Mouse (Mus musculus) megakaryocyte, embryonic 14.5 days (primary cell): ENCODE data around the gene Pafah1b2. TPM values are rescaled to one million over a fixed set of nuclear protein-coding genes. Genes with fewer than 3 reads are reported as not detected.

Source experiments
- H3K27me3 ChIP-seq: replicated peaks from 2 replicates; pipeline ENCODE3; 2012; ENCODE audit warnings: inconsistent platforms
- H3K36me3 ChIP-seq: replicated peaks from 2 replicates; pipeline ENCODE3; 2012; ENCODE audit warnings: low read length, inconsistent platforms, mixed read lengths
- H3K4me1 ChIP-seq: 2 replicates; pipeline ENCODE4 v1.6.1; 2012; ENCODE audit warnings: inconsistent platforms
- H3K4me3 ChIP-seq: replicated peaks from 2 replicates; pipeline ENCODE3; 2012; ENCODE audit warnings: moderate library complexity, mild to moderate bottlenecking, inconsistent platforms
- H3K9me3 ChIP-seq: 2 replicates; pipeline ENCODE4 v1.6.1; 2012; ENCODE audit warnings: inconsistent platforms
- FLI1 ChIP-seq: IDR thresholded peaks from 2 replicates; pipeline ENCODE4 v1.6.1; 2012; ENCODE audit warnings: low read length, inconsistent platforms, mixed read lengths
- GATA1 ChIP-seq: IDR thresholded peaks from 3 replicates; pipeline ENCODE4 v1.6.1; 2012; ENCODE audit warnings: mixed read lengths, low read length, inconsistent platforms, borderline replicate concordance
- polyA plus RNA-seq: library from polyadenylated mRNA; stranded (reverse); fragments of >175 nt; gene quantifications from 2 replicates; pipeline ENCODE4 v1.2.3, GENCODE M21; 2012; ENCODE audit warnings: low replicate concordance; ENCODE audit not compliant: insufficient read depth

The Pafah1b2 gene
- polyA plus RNA-seq: 17.5 and 72.4 TPM in 2 replicates

GRCm38 (mm10) chr9:46012091-46013008, at the start of gene Pafah1b2, which contains the start of gene Sik3:
Pafah1b2 (minus strand) TSS chr9:46012690.
Sik3 (plus strand) TSS chr9:46012820.
- Histone ChIP-seq H3K4me3 (peak within 1 kb of the TSS; percentile 99), H3K9me3 (no peaks in the 10 kb centered on the region), H3K27me3 (no peaks in the 10 kb centered on the region), H3K36me3 (peaks cover 11% of the 10 kb centered on the region), H3K4me1 (peaks cover 70% of the 10 kb centered on the region)
- no peak for TF ChIP-seq FLI1
- no peak for TF ChIP-seq GATA1

- TF ChIP-seq GATA1 (no peak), FLI1 (no peak)
- Histone ChIP-seq H3K4me3 (peak overlapping the region; percentile 38), H3K9me3 (no peaks in the 10 kb centered on the region), H3K4me1 (peaks cover 83% of the 10 kb centered on the region), H3K36me3 (peaks cover 56% of the 10 kb centered on the region), H3K27me3 (no peaks in the 10 kb centered on the region)
Observed at GRCm38 (mm10) chr9:46061696-46062425, 49.4 kb upstream of the Pafah1b2 start.

GRCm38 (mm10) chr9:46060249-46060648, 47.8 kb upstream of the Pafah1b2 start:
- H3K27me3 ChIP-seq: no peaks in the 10 kb centered on the region
- peaks cover 80% of the 10 kb centered on the region for H3K4me1 ChIP-seq
- no peak overlapping the region for H3K4me3 ChIP-seq
- H3K9me3 ChIP-seq: no peaks in the 10 kb centered on the region
- H3K36me3 ChIP-seq: peaks cover 65% of the 10 kb centered on the region
- TF ChIP-seq FLI1 (no peak), GATA1 (no peak)

GRCm38 (mm10) chr9:46058065-46058464, 45.6 kb upstream of the Pafah1b2 start:
- peaks cover 75% of the 10 kb centered on the region for H3K4me1 ChIP-seq
- H3K4me3 ChIP-seq: no peak overlapping the region
- H3K9me3 ChIP-seq: no peaks in the 10 kb centered on the region
- H3K27me3 ChIP-seq: no peaks in the 10 kb centered on the region
- TF ChIP-seq FLI1: no peak
- no peak for TF ChIP-seq GATA1
- H3K36me3 ChIP-seq: peaks cover 52% of the 10 kb centered on the region

GRCm38 (mm10) chr9:46053014-46053666, 40.6 kb upstream of the Pafah1b2 start:
- Histone ChIP-seq H3K27me3 (no peaks in the 10 kb centered on the region), H3K36me3 (peaks cover 47% of the 10 kb centered on the region), H3K9me3 (no peaks in the 10 kb centered on the region), H3K4me3 (no peak overlapping the region), H3K4me1 (peaks cover 84% of the 10 kb centered on the region)
- no peak for TF ChIP-seq GATA1
- no peak for TF ChIP-seq FLI1

- H3K4me3 ChIP-seq: peak overlapping the region; percentile 69
- H3K9me3 ChIP-seq: no peaks in the 10 kb centered on the region
- H3K4me1 ChIP-seq: peaks cover 90% of the 10 kb centered on the region
- H3K27me3 ChIP-seq: no peaks in the 10 kb centered on the region
- H3K36me3 ChIP-seq: peaks cover 36% of the 10 kb centered on the region
- TF ChIP-seq GATA1 (no peak), FLI1 (no peak)
Observed at GRCm38 (mm10) chr9:46050203-46050602, 37.7 kb upstream of the Pafah1b2 start.

- no peak overlapping the region for H3K4me3 ChIP-seq
- no peak for TF ChIP-seq GATA1
- no peak for TF ChIP-seq FLI1
- peaks cover 90% of the 10 kb centered on the region for H3K4me1 ChIP-seq
Observed at GRCm38 (mm10) chr9:46049525-46049924, 37.0 kb upstream of the Pafah1b2 start.

GRCm38 (mm10) chr9:46046724-46047517, 34.4 kb upstream of the Pafah1b2 start:
- no peak overlapping the region for H3K4me3 ChIP-seq
- peaks cover 84% of the 10 kb centered on the region for H3K4me1 ChIP-seq
- no peaks in the 10 kb centered on the region for H3K27me3 ChIP-seq
- peaks cover 40% of the 10 kb centered on the region for H3K36me3 ChIP-seq
- no peaks in the 10 kb centered on the region for H3K9me3 ChIP-seq
- TF ChIP-seq FLI1 (no peak), GATA1 (no peak)

More at GRCm38 (mm10) chr9:46049525-46049924, 37.0 kb upstream of the Pafah1b2 start:
- no peaks in the 10 kb centered on the region for H3K9me3 ChIP-seq
- peaks cover 40% of the 10 kb centered on the region for H3K36me3 ChIP-seq
- no peaks in the 10 kb centered on the region for H3K27me3 ChIP-seq

GRCm38 (mm10) chr9:46043626-46044025, 31.1 kb upstream of the Pafah1b2 start:
- Histone ChIP-seq H3K36me3 (peaks cover 61% of the 10 kb centered on the region), H3K4me1 (peaks cover 65% of the 10 kb centered on the region), H3K27me3 (no peaks in the 10 kb centered on the region), H3K4me3 (no peak overlapping the region), H3K9me3 (no peaks in the 10 kb centered on the region)
- TF ChIP-seq FLI1 (no peak), GATA1 (no peak)
